Mouse (Mus musculus) gastrocnemius, postnatal 36 days (tissue): ENCODE results near the gene Mcu. TPM values are rescaled to one million over a fixed set of nuclear protein-coding genes. Genes with fewer than 3 reads are reported as not detected.

Experiments used
- DNase-seq, 2 experiments: peaks; one replicate each; pipeline ENCODE4 v3.0.0; 2022
- intact Hi-C: fragments of 180-260 bp; cut with DNase I; formaldehyde crosslinking; loops from one replicate; pipeline ENCODE4 v1.15.1; 2025
- total RNA-seq, 2 experiments: library from RNA; stranded (reverse); gene quantifications; 2 replicates each; pipeline ENCODE4 v1.2.3; 2021

Gene Mcu
- total RNA-seq, 2 experiments from 2014 or later = 39.4 to 43.4 TPM

GRCm38 (mm10) chr10:59446911-59447437 lies 169.5 kb downstream of the Mcu start:
- intact Hi-C loops = no loop called here
- no peak for DNase-seq

DNA sequence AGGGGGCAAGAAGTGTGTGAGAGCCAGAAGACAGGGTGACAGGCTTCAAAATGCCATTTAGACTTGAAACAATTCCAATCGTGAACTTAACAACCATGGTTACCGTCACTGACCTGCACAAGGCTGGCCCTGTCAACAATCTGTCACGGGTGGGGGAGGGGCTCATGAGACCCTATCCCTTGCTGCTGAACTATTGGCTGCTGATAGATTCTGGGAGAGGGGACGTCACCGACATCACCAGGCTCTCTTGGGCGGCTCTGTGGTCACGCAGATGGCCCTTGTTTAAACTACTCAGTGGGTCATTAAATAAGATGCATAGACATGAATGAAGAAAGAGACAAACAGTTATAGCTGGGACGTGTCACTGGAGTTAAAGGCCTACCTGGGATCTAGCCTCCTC lies 171.9 kb downstream of the Mcu start:
- intact Hi-C loops = no loop called here
- no peak for DNase-seq

DNA sequence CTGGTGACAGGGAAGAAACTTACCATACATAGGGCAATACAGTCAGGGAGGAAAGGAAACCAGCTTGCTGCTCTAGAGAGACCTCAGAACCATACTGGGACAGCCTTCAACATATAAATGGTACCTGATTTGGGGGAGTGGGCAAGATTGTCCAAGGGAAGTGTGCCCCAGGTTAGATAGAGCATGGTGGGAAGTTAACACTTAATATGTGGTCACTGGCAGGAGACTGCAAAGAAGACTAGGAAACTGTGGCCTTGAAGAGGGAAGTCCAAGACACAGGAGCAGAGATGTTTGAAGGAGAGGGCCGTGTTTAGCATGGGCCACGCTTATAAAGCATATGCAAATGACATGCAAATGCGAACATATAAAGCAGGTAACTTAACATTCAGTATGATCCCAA lies 172.4 kb downstream of the Mcu start:
- DNase-seq = no peak
- intact Hi-C loops = no loop called here

DNA sequence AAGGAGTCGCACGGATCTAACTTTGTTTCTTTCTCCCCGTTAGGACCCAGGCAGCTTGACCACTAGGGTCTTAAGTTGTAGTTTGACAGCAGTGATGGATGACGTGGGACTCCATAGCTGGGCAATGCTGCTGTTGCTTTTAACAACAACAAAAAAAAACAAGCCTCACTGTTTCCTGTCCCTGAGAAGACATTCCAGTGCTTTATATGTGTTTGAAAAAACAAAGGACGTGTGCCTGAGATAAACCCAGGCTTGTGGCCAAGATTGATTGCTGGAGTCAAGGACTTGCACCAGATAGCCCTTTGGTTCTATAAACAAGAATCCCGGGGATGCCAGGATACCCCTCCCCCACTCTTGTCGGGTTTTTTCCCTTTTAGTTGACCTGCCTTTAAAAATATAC lies 173.3 kb downstream of the Mcu start:
- no peak for DNase-seq
- intact Hi-C loops = no loop called here

DNA sequence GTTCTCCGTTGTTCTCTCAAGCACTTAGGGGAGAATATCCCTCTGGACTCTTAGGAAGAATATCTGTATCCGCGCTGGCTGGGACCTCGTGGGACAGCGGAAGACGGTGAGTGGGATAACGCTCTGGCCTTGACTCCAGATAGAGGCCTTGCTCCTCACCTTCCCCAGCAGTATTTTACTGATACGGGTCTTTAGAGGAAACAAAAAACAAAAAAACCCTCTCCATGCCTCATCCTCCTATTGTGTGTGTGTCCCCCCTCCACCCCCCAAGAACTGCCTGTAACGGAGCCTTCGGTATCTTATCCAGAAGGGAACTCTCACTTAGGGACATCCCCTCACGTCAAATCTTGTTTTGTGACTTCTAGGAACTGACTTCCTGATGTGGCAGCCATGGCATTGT lies 174.8 kb downstream of the Mcu start, which contains the start of gene Oit3:
Oit3 (minus strand) TSS at position 44 of the 400 bp plus-strand sequence.
- DNase-seq = no peak
- intact Hi-C loops = no loop called here

GRCm38 (mm10) chr10:59440177-59440576 lies 176.3 kb downstream of the Mcu start:
- DNase-seq = no peak
- intact Hi-C loops = no loop called here

DNA sequence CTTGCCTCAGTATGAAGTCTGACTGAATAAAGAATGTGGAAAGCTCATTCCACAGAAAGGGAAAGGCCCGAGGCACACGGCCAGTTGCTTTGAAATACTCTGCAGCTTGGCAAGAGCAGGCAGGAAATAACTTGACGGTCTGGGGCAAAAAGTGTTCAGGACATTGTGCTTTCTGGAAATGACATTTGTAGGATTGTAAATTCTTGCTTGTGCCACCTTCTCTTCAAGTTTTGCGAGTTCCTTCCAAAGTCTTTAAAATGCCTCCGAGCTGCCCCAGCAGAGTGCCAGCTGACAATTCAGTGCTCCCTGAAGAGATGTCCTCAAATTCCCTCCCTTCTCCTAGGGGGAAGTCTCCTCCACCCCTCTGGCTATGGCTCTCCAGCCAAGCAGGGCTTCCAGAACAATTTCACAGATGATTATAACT lies 177.0 kb downstream of the Mcu start:
- peak; percentile 51 to 74 for DNase-seq
- intact Hi-C loops = no loop called here

DNA sequence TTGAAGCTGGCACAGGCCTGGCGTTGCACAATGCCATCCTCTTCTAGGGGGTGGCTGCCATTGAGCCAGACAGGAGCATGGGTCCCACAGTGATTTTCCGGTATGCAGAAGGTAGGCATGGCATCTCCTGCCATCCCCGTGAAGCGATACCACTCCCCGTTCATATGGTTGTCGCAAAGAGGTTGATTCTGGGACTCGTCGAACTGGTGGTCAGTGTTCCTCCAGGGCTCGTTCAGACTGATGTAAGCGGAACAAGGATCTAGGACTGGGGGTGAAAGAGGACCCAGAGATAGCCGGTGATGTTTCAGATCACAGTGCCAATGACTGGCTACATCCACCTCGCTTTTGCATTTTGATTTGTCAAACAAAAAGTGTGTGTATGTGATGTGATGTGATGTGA lies 177.8 kb downstream of the Mcu start:
- intact Hi-C loops = no loop called here
- no peak for DNase-seq

DNA sequence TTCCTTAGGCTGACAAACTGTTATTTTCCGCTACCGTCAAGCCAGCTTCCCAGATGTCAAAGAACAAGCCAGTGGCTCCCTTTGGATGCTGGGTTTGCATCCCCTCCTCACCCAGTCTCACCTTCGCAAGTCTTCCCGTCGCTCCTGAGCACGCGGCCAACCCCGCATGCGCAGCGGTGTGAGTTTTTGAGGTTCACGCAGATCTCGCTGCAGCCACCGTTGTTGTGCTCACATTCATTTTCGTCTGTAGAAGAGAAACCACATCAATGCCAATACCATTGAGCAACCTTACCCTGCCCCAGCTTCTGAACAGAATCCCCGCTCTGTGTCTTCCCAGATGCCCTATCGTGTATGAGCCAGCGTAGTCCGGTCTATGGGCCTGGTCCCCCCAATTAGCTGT lies 180.7 kb downstream of the Mcu start:
- DNase-seq = no peak
- intact Hi-C loops = no loop called here

DNA sequence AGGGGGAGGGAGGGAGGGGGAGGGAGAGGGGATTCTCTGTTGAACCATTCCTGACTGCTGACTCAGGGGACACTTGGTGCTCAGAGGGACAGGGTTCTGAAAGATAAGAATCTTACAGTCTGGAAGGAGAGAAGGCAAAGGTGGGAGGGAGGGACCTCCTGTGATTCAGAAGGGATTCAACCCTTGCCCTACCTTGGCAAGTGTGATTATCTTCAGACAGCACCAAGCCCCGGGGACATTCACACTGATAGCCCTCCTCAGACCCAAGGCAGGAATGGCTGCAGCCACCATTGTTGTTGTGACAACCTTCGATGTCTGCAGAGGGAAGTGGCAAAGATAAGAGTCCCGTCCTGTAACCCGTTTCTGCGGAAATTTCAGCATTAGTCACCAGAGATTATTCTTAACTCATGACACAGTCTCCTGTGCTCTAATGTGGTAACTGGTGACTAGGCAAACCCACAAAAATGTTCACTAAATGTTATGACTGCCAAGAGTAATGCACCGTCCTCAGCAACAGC lies 185.7 kb downstream of the Mcu start:
- no peak for DNase-seq
- intact Hi-C loops = no loop called here

GRCm38 (mm10) chr10:59429448-59430135 lies 186.9 kb downstream of the Mcu start:
- no peak for DNase-seq
- intact Hi-C loops = no loop called here

GRCm38 (mm10) chr10:59426371-59426770 lies 190.1 kb downstream of the Mcu start:
- intact Hi-C loops = no loop called here

DNA sequence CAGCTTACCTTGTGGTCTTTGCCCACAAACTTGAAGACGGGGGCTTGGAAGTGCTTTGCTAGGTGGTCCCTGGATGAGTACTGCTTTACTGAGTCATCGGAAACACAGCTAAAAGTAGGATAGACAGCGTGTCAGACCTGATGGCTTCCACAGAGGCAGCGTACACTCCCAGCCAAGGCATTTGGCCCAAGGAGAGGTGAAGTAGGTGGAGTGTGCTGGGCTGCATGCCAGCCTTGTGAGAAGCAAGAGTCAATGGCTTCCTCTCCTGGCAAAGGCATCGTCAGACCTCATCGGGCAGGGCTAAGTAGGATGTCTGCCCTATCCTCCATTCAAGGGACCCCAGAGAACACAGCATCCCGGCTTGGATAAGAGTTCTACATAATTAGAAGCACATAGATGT lies 191.1 kb downstream of the Mcu start:
- intact Hi-C loops = no loop called here
- DNase-seq = peak; percentile 53 to 73

More at GRCm38 (mm10) chr10:59426371-59426770, 190.1 kb downstream of the Mcu start:
- no peak for DNase-seq

- no peak for DNase-seq
- intact Hi-C loops = no loop called here
These were observed 192.0 kb downstream of the Mcu start for GRCm38 (mm10) chr10:59424453-59424852.

GRCm38 (mm10) chr10:59419516-59419915 lies 197.0 kb downstream of the Mcu start:
- DNase-seq = no peak
- intact Hi-C loops = no loop called here

GRCm38 (mm10) chr10:59416623-59417022 lies 199.9 kb downstream of the Mcu start:
- intact Hi-C loops = no loop called here
- no peak for DNase-seq

- intact Hi-C loops = no loop called here
- no peak for DNase-seq
These were observed 202.8 kb downstream of the Mcu start for GRCm38 (mm10) chr10:59413711-59414110.

DNA sequence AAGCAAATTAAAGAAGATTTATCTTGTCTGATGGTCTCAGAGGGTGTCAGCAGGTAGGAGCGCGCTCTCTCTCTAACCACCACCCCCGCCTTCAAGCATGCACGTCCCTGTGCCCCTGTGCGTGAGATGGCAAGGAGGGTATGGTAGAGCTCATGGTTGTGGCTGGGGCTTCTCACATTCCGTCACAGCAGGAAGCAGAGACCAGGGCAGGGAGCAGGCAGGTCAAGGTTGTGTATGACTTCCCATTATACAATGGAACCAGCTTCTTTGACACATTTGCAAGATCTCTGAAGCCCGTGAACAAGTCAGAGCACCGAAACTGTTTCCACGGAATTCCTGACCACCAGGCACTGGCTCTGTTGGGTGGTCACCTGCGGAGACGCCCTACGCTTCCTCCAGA lies 206.2 kb downstream of the Mcu start:
- DNase-seq = no peak
- intact Hi-C loops = no loop called here

- DNase-seq = no peak
These were observed 208.0 kb downstream of the Mcu start for GRCm38 (mm10) chr10:59408499-59408898.

DNA sequence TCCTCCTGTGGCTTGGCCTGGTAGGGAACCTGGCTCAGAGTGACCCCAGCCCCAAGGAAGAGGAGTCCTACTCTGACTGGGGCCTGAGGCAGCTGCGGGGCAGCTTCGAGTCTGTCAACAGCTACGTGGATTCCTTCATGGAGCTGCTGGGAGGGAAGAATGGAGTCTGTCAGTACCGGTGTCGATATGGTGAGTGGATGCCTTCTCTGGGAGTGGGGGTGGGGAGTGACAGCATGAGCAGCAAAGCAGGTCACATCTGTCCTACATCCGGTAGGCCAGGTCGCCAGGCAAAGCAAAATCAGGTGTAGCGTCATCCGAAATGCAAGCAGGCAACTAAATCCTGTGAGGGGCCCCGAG lies 212.7 kb downstream of the Mcu start:
- intact Hi-C loops = no loop called here

More at GRCm38 (mm10) chr10:59408499-59408898, 208.0 kb downstream of the Mcu start:
- intact Hi-C loops = no loop called here

DNA sequence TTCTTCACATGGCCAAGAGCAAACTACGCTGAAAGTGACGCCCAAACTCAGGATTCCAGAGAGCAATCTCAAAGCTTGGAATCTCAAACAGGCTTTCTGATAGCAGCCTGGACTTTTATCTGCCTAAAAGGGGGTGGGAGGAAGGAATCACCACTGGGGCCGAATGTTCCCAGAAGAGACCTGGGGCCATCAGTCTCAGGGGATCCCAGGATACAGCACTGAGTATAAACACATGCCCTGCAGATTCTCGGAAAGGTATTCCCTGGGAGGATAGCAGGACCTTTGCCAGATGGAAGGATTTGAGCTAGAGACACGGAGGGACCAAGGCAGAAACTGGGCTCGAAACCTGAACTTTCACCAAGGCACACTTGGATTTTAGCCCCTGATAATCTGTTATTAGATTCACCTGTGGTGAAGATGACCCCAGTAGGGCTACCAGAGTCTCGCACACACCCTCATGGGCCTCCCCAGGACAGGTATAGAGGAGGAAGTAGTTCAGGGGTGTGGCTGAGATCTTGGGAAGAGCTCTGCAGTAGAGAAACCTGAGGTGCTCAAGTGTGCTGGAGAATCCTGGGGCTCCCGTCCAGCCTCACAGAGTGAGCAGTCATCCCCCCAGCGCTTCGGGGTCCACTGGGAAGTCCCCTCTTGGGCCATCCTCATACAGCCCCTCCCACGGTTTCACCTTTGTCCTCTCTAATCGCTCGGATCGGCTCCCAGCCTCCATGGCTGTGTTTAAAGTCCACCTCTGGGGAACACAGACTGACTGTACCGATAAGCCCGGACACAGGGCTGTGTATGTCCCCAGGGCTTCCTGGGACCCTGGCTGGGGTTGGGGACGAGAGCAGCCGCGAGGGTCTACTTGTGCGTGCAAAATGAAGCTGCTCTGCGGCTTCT lies 213.3 kb downstream of the Mcu start, which contains the start of gene Pla2g12b:
Pla2g12b (plus strand) TSS at position 762 of the 894 bp plus-strand sequence.
- intact Hi-C loops = no loop called here
- DNase-seq = no peak

More for the DNA sequence above, 212.7 kb downstream of the Mcu start:
- DNase-seq = no peak
